Mouse (Mus musculus): ENCODE measurements at regions not wholly inside any gene's neighbourhood (a gene's known extent, or its start where the extent isn't known, plus 50 kb on each side); places are given as distances from the start of the nearest gene placed in this dataset.

- no peak for DNase-seq (ENCODE audit: low read depth, low spot score)
These were observed 299.4 kb upstream of the Gadl1 start for GRCm38 (mm10) chr9:115609904-115610303.

GRCm38 (mm10) chr9:115611713-115612112 lies 297.5 kb upstream of the Gadl1 start:
- no peak for DNase-seq (ENCODE audit: low read depth, low spot score)

GRCm38 (mm10) chr9:115612908-115613307 lies 296.3 kb upstream of the Gadl1 start:
- no peak for DNase-seq (ENCODE audit: low read depth, low spot score)

- DNase-seq (ENCODE audit: low read depth, low spot score), result no peak
These were observed 295.2 kb upstream of the Gadl1 start for GRCm38 (mm10) chr9:115614007-115614406.

- DNase-seq (ENCODE audit: low read depth, low spot score), result no peak
These were observed 291.3 kb upstream of the Gadl1 start for GRCm38 (mm10) chr9:115617909-115618308.

- DNase-seq (ENCODE audit: low read depth, low spot score), result no peak
These were observed 285.3 kb upstream of the Gadl1 start for GRCm38 (mm10) chr9:115623948-115624347.

GRCm38 (mm10) chr9:115624721-115625496 lies 284.3 kb upstream of the Gadl1 start:
- no peak for DNase-seq (ENCODE audit: low read depth, low spot score)

- DNase-seq (ENCODE audit: low read depth, low spot score), result no peak
These were observed 281.7 kb upstream of the Gadl1 start for GRCm38 (mm10) chr9:115627551-115627950.

GRCm38 (mm10) chr9:115637114-115637513 lies 272.1 kb upstream of the Gadl1 start:
- DNase-seq (ENCODE audit: low read depth, low spot score), result no peak

- DNase-seq (ENCODE audit: low read depth, low spot score), result no peak
These were observed 268.5 kb upstream of the Gadl1 start for GRCm38 (mm10) chr9:115640781-115641180.

- no peak for DNase-seq (ENCODE audit: low read depth, low spot score)
These were observed 267.2 kb upstream of the Gadl1 start for GRCm38 (mm10) chr9:115642032-115642431.

- DNase-seq (ENCODE audit: low read depth, low spot score), result no peak
These were observed 264.3 kb upstream of the Gadl1 start for GRCm38 (mm10) chr9:115644953-115645352.

- no peak for DNase-seq (ENCODE audit: low read depth, low spot score)
These were observed 263.0 kb upstream of the Gadl1 start for GRCm38 (mm10) chr9:115646226-115646625.

- no peak for DNase-seq (ENCODE audit: low read depth, low spot score)
These were observed 257.5 kb upstream of the Gadl1 start for GRCm38 (mm10) chr9:115651708-115652107.

- no peak for DNase-seq (ENCODE audit: low read depth, low spot score)
These were observed 256.1 kb upstream of the Gadl1 start for GRCm38 (mm10) chr9:115653116-115653515.

GRCm38 (mm10) chr9:115654933-115655332 lies 254.3 kb upstream of the Gadl1 start:
- no peak for DNase-seq (ENCODE audit: low read depth, low spot score)

- DNase-seq (ENCODE audit: low read depth, low spot score), result no peak
These were observed 252.7 kb upstream of the Gadl1 start for GRCm38 (mm10) chr9:115656538-115656937.

GRCm38 (mm10) chr9:115656994-115657713 lies 252.1 kb upstream of the Gadl1 start:
- DNase-seq (ENCODE audit: low read depth, low spot score), result no peak

- DNase-seq (ENCODE audit: low read depth, low spot score), result no peak
These were observed 250.8 kb upstream of the Gadl1 start for GRCm38 (mm10) chr9:115658477-115658876.

- DNase-seq (ENCODE audit: low read depth, low spot score), result no peak
These were observed 248.9 kb upstream of the Gadl1 start for GRCm38 (mm10) chr9:115660371-115660770.

- no peak for DNase-seq (ENCODE audit: low read depth, low spot score)
These were observed 247.3 kb upstream of the Gadl1 start for GRCm38 (mm10) chr9:115661834-115662425.

- no peak for DNase-seq (ENCODE audit: low read depth, low spot score)
These were observed 243.8 kb upstream of the Gadl1 start for GRCm38 (mm10) chr9:115665337-115666004.

Measured in telencephalon, adult 2 months (tissue).